Mouse (Mus musculus) kidney, embryonic 15.5 days (tissue): ENCODE measurements around the gene Gmds. TPM values are rescaled to one million over a fixed set of nuclear protein-coding genes. Genes with fewer than 3 reads are reported as not detected.
A peak's percentile ranks its signal among the peaks of the same experiment; 100 is the strongest.

Experiments used
- ATAC-seq: fragments of 200-750 bp; cut with Nextera tagmentation; replicated peaks from 2 replicates; pipeline ENCODE4 v1.8.0; 2017; ENCODE audit warnings: moderate TSS enrichment; ENCODE audit not compliant: low FRiP score
- H3K27ac ChIP-seq: fragments of 300-500 bp; sonication (generic); 2 replicates; pipeline ENCODE4 v1.5.1; 2015; ENCODE audit warnings: mild to moderate bottlenecking, inconsistent platforms
- H3K27me3 ChIP-seq: fragments of 300-500 bp; sonication (generic); 2 replicates; pipeline ENCODE4 v1.6.1; 2015; ENCODE audit warnings: inconsistent platforms
- H3K36me3 ChIP-seq: fragments of 300-500 bp; sonication (generic); 2 replicates; pipeline ENCODE4 v1.6.1; 2015; ENCODE audit warnings: inconsistent platforms
- H3K4me1 ChIP-seq: fragments of 300-500 bp; sonication (generic); 2 replicates; pipeline ENCODE4 v1.6.1; 2015; ENCODE audit warnings: inconsistent platforms
- H3K4me2 ChIP-seq: fragments of 300-500 bp; sonication (generic); 2 replicates; pipeline ENCODE4 v1.6.1; 2015; ENCODE audit warnings: moderate library complexity, mild to moderate bottlenecking, inconsistent platforms
- H3K4me3 ChIP-seq: fragments of 300-500 bp; sonication (generic); replicated peaks from 2 replicates; pipeline ENCODE4 v1.5.1; 2015; ENCODE audit warnings: mild to moderate bottlenecking, inconsistent platforms
- H3K9ac ChIP-seq: fragments of 300-500 bp; sonication (generic); 2 replicates; pipeline ENCODE4 v1.6.1; 2015; ENCODE audit warnings: mild to moderate bottlenecking, inconsistent platforms
- H3K9me3 ChIP-seq: fragments of 300-500 bp; sonication (generic); replicated peaks from 2 replicates; pipeline ENCODE4 v1.6.1; 2016; ENCODE audit warnings: inconsistent platforms
- WGBS: fragments of 180-500 bp; shearing (Covaris S2); methylation state at CpG from one replicate; pipeline ENCODE4 v1.1.7; 2015; ENCODE audit warnings: mixed read lengths; 5-methylcytosine and 5-hydroxymethylcytosine counted together
- polyA plus RNA-seq: library from polyadenylated mRNA; unstranded; fragments of >200 nt; fragmentation: Nextera tagmentation; extraction: Ambion mirVana; gene quantifications from 2 replicates; pipeline ENCODE4 v1.2.1, GENCODE M21; 2015

Gene Gmds
- polyA plus RNA-seq, 1 experiment from 2014 or later = 31.8 TPM

- no peaks in the 10 kb centered on the region for H3K27me3 ChIP-seq
- 65% methylated on average over 4 of the region's 4 CpGs for WGBS
- H3K4me2 ChIP-seq = no peak overlapping the region
- H3K4me3 ChIP-seq = no peak overlapping the region
- H3K4me1 ChIP-seq = peaks cover 17% of the 10 kb centered on the region
- H3K27ac ChIP-seq = no peak overlapping the region
- no peak overlapping the region for H3K9ac ChIP-seq
- no peak for ATAC-seq
- H3K9me3 ChIP-seq = no peaks in the 10 kb centered on the region
- H3K36me3 ChIP-seq = no peaks in the 10 kb centered on the region
Observed at GRCm38 (mm10) chr13:31914901-31915587, 423.5 kb downstream of the Gmds start.

- H3K4me1 ChIP-seq = peaks cover 17% of the 10 kb centered on the region
- H3K9ac ChIP-seq = no peak overlapping the region
- no peaks in the 10 kb centered on the region for H3K36me3 ChIP-seq
- H3K27ac ChIP-seq = peak overlapping the region; percentile 49; the same call in 1 of the 2 replicates
- H3K4me3 ChIP-seq = no peak overlapping the region
- peak; percentile 73 for ATAC-seq
- H3K9me3 ChIP-seq = no peaks in the 10 kb centered on the region
- WGBS = 14% methylated on average over 5 of the region's 5 CpGs
- H3K4me2 ChIP-seq = no peak overlapping the region
- no peaks in the 10 kb centered on the region for H3K27me3 ChIP-seq
Observed at GRCm38 (mm10) chr13:31911956-31912355, 426.6 kb downstream of the Gmds start.

- Histone ChIP-seq H3K27ac (no peak overlapping the region), H3K36me3 (no peaks in the 10 kb centered on the region), H3K4me2 (no peak overlapping the region), H3K9me3 (no peaks in the 10 kb centered on the region), H3K27me3 (no peaks in the 10 kb centered on the region), H3K4me3 (no peak overlapping the region), H3K4me1 (peaks cover 17% of the 10 kb centered on the region), H3K9ac (no peak overlapping the region)
- no peak for ATAC-seq
- WGBS = 16% methylated on average over 2 of the region's 2 CpGs
Observed at GRCm38 (mm10) chr13:31911362-31911761, 427.2 kb downstream of the Gmds start.

GRCm38 (mm10) chr13:31909031-31909430, 429.5 kb downstream of the Gmds start:
- H3K27ac ChIP-seq = no peak overlapping the region
- H3K27me3 ChIP-seq = no peaks in the 10 kb centered on the region
- no peak overlapping the region for H3K4me3 ChIP-seq
- no peak overlapping the region for H3K4me2 ChIP-seq
- H3K9me3 ChIP-seq = no peaks in the 10 kb centered on the region
- H3K36me3 ChIP-seq = no peaks in the 10 kb centered on the region
- ATAC-seq = no peak
- peaks cover 10% of the 10 kb centered on the region for H3K4me1 ChIP-seq
- no peak overlapping the region for H3K9ac ChIP-seq
- WGBS = 86% methylated on average over 3 of the region's 3 CpGs

- no peaks in the 10 kb centered on the region for H3K9me3 ChIP-seq
- no peak overlapping the region for H3K4me2 ChIP-seq
- H3K9ac ChIP-seq = no peak overlapping the region
- H3K27me3 ChIP-seq = no peaks in the 10 kb centered on the region
- WGBS = 92% methylated on average over 1 of the region's 1 CpGs
- no peak overlapping the region for H3K27ac ChIP-seq
- peaks cover 3% of the 10 kb centered on the region; the same call in 1 of the 2 replicates for H3K4me1 ChIP-seq
- no peaks in the 10 kb centered on the region for H3K36me3 ChIP-seq
- no peak for ATAC-seq
- H3K4me3 ChIP-seq = no peak overlapping the region
Observed at GRCm38 (mm10) chr13:31906514-31906913, 432.0 kb downstream of the Gmds start.

- WGBS = 78% methylated on average over 3 of the region's 3 CpGs
- no peaks in the 10 kb centered on the region for H3K9me3 ChIP-seq
Observed at GRCm38 (mm10) chr13:31900191-31900590, 438.3 kb downstream of the Gmds start.

GRCm38 (mm10) chr13:31899392-31899791, 439.1 kb downstream of the Gmds start:
- H3K27me3 ChIP-seq = no peaks in the 10 kb centered on the region
- H3K4me3 ChIP-seq = no peak overlapping the region
- ATAC-seq = peak; percentile 82
- 0 out of 2 replicates have a peak overlapping the region, but pooled peaks have one; percentile 18 for H3K27ac ChIP-seq
- no peak overlapping the region for H3K4me2 ChIP-seq
- no peaks in the 10 kb centered on the region for H3K36me3 ChIP-seq
- H3K9ac ChIP-seq = no peak overlapping the region
- H3K9me3 ChIP-seq = no peaks in the 10 kb centered on the region
- WGBS = 38% methylated on average over 5 of the region's 5 CpGs
- H3K4me1 ChIP-seq = peaks cover 8% of the 10 kb centered on the region

More at GRCm38 (mm10) chr13:31900191-31900590, 438.3 kb downstream of the Gmds start:
- H3K4me3 ChIP-seq = no peak overlapping the region
- H3K4me1 ChIP-seq = peaks cover 8% of the 10 kb centered on the region
- ATAC-seq = no peak
- H3K36me3 ChIP-seq = no peaks in the 10 kb centered on the region
- H3K4me2 ChIP-seq = no peak overlapping the region
- H3K27me3 ChIP-seq = no peaks in the 10 kb centered on the region
- H3K27ac ChIP-seq = no peak overlapping the region
- H3K9ac ChIP-seq = no peak overlapping the region

GRCm38 (mm10) chr13:31897493-31897892, 441.0 kb downstream of the Gmds start:
- no peak overlapping the region for H3K27ac ChIP-seq
- H3K9me3 ChIP-seq = no peaks in the 10 kb centered on the region
- 79% methylated on average over 4 of the region's 4 CpGs for WGBS
- H3K4me2 ChIP-seq = no peak overlapping the region
- no peaks in the 10 kb centered on the region for H3K27me3 ChIP-seq
- no peak for ATAC-seq
- H3K4me3 ChIP-seq = no peak overlapping the region
- no peak overlapping the region for H3K9ac ChIP-seq
- H3K36me3 ChIP-seq = no peaks in the 10 kb centered on the region
- peaks cover 8% of the 10 kb centered on the region for H3K4me1 ChIP-seq

GRCm38 (mm10) chr13:31894511-31894910, 444.0 kb downstream of the Gmds start:
- no peak overlapping the region for H3K27ac ChIP-seq
- H3K9ac ChIP-seq = no peak overlapping the region
- 81% methylated on average over 3 of the region's 3 CpGs for WGBS
- H3K9me3 ChIP-seq = peaks cover 7% of the 10 kb centered on the region; the same call in 1 of the 2 replicates
- no peaks in the 10 kb centered on the region for H3K27me3 ChIP-seq
- no peak overlapping the region for H3K4me3 ChIP-seq
- peaks cover 4% of the 10 kb centered on the region for H3K4me1 ChIP-seq
- no peak for ATAC-seq
- no peak overlapping the region for H3K4me2 ChIP-seq
- H3K36me3 ChIP-seq = 0 out of 2 replicates have a peak, but pooled peaks cover 4% of the 10 kb centered on the region

GRCm38 (mm10) chr13:31892913-31893514, 445.5 kb downstream of the Gmds start:
- ATAC-seq = peak; percentile 79; the same call in 1 of the 2 replicates
- Histone ChIP-seq H3K27me3 (no peaks in the 10 kb centered on the region), H3K4me1 (no peaks in the 10 kb centered on the region), H3K36me3 (0 out of 2 replicates have a peak, but pooled peaks cover 4% of the 10 kb centered on the region), H3K9me3 (peaks cover 7% of the 10 kb centered on the region; the same call in 1 of the 2 replicates), H3K27ac (no peak overlapping the region), H3K4me3 (no peak overlapping the region), H3K4me2 (no peak overlapping the region), H3K9ac (no peak overlapping the region)
- 31% methylated on average over 2 of the region's 2 CpGs for WGBS

- Histone ChIP-seq H3K36me3 (0 out of 2 replicates have a peak, but pooled peaks cover 4% of the 10 kb centered on the region), H3K4me2 (no peak overlapping the region), H3K9me3 (peaks cover 7% of the 10 kb centered on the region; the same call in 1 of the 2 replicates), H3K27me3 (no peaks in the 10 kb centered on the region), H3K27ac (0 out of 2 replicates have a peak overlapping the region, but pooled peaks have one; percentile 1), H3K4me3 (no peak overlapping the region), H3K4me1 (no peaks in the 10 kb centered on the region), H3K9ac (no peak overlapping the region)
- ATAC-seq = no peak
- 74% methylated on average over 3 of the region's 3 CpGs for WGBS
Observed at GRCm38 (mm10) chr13:31888500-31888899, 450.0 kb downstream of the Gmds start.

GRCm38 (mm10) chr13:31885769-31886168, 452.8 kb downstream of the Gmds start:
- Histone ChIP-seq H3K36me3 (no peaks in the 10 kb centered on the region), H3K4me2 (no peak overlapping the region), H3K9me3 (peaks cover under 1% of the 10 kb centered on the region; the same call in 1 of the 2 replicates), H3K27me3 (no peaks in the 10 kb centered on the region), H3K9ac (no peak overlapping the region), H3K4me1 (no peaks in the 10 kb centered on the region), H3K4me3 (no peak overlapping the region), H3K27ac (no peak overlapping the region)
- ATAC-seq = no peak
- WGBS = 82% methylated on average over 1 of the region's 1 CpGs
